Mouse (Mus musculus) ovary, adult 18-20 months (tissue): ENCODE measurements around the gene Stab2.

Experiments
- DNase-seq: peaks from one replicate; pipeline ENCODE4 v3.0.0; 2022; ENCODE audit warnings: low spot score, mixed read lengths

Gene Stab2

DNA sequence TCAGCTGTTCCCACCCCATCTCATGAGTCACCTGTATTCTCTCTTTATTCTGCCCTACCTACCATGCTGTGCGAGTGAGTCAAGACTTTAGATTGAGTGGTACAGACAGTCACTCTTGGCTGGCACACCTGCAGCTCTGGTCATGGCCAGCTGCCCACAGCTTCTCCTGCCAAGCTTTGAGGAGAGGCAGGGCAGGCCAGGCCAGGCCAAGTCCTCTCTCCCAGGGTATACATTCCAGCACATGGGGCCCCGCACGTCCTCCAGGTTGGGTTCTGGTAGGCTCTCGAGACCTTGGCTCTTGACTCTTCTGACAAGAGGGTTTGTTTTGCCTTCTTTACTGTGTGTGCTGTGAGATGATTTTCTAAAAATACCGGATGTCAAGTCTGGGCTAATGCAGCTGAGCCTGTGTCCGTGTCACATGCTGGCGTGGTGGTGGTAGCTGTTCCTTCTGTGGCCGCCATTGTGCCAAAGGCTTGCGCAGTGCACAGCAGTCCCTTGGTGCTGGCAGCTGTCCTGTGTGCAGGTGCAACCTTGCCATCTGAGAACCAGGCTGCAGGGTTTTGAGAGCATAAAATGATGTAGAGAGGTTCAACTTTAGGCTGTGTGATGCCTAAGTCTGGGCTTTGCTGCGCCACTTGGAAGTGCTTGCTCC is 181.8 kb downstream of the Stab2 start:
- no peak for DNase-seq

GRCm38 (mm10) chr10:86824871-86825270 is 183.0 kb downstream of the Stab2 start:
- no peak for DNase-seq

- no peak for DNase-seq
Measured at GRCm38 (mm10) chr10:86824093-86824492, 183.7 kb downstream of the Stab2 start.

- DNase-seq, result no peak
Measured at GRCm38 (mm10) chr10:86821014-86821413, 186.8 kb downstream of the Stab2 start.

DNA sequence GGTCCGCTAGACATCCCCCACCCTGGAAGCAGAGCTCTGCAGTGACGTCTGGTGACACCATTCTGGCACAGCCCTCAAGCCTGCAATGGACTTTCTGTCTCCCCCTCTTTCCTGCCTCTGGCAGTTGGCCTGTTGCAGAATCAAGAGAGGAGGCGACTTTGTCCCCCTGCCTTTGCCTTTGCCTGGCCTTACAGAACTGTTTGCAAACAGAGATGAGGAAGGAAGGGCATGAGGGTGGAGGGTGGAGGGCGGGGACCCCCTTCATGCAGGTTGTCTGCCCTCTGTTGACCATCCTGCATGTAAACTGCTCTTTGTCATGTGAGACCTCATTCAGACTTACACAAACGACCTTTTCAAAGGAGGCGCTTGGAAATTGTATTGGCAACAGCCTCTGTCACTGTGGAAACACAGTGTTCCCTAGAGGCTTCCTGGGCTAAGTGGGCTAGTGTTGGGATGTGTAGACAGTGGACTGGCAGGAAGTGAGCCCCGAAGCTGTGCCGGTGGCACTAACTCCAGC is 188.1 kb downstream of the Stab2 start:
- no peak for DNase-seq

- DNase-seq, result no peak
Measured at GRCm38 (mm10) chr10:86815133-86815532, 192.7 kb downstream of the Stab2 start.

GRCm38 (mm10) chr10:86814292-86815131 is 193.3 kb downstream of the Stab2 start:
- DNase-seq, result peak; percentile 83

- DNase-seq, result no peak
Measured at GRCm38 (mm10) chr10:86810612-86811011, 197.2 kb downstream of the Stab2 start.

DNA sequence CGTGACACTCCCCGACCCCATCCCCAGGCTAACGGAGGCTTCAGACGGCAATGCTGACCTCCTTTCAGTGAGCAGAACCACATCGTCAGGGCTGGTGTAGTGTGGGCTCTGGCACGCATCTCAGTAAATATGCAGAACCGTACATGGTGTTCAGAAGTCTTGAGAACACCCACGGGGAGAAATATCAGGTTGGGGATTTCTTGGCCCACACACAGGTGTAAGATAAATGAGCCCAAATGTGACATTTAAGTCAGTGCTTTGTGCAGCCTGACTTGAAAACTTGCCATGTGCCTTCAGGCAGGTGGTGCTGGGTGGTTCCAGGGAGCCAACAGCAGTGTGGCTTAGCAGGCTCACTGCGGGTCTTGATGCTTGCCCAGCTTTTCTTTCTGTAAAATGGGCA is 197.8 kb downstream of the Stab2 start:
- no peak for DNase-seq

DNA sequence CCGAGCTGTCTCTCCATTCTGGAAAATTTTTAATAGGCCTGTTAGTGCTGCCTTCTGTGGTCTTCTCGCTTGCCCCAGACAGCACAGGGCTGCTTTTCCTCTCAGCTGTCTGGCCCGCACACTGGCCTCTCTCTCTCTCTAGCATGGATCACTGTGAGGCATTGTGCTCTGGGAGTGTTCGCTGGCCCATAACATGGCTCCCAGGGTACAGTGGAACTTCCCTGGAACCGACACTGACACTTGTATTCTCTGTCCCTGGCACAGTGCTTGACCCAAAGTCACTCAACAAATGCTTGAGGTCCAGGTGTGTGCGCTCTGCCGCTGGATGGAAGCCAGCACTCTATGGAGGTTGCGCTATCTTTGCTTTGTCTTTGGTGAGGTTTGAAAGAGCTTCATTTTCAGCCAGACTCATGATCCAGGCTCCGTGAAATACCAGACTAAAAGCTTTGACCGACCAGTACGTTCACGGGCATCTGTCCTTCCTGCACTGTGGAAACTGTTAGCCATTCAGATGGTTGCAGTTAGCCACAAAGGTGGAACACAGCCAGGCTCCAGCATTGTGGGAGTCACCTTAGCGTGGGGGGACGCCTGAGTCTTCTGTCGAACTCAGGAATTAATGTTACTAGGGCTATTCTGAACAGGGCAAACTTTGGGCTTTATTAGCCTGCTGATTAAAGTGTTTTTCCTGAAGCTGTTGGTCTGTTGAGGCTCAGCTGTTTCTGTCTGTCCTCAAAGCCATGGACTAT is 199.6 kb downstream of the Stab2 start:
- DNase-seq, result no peak

DNA sequence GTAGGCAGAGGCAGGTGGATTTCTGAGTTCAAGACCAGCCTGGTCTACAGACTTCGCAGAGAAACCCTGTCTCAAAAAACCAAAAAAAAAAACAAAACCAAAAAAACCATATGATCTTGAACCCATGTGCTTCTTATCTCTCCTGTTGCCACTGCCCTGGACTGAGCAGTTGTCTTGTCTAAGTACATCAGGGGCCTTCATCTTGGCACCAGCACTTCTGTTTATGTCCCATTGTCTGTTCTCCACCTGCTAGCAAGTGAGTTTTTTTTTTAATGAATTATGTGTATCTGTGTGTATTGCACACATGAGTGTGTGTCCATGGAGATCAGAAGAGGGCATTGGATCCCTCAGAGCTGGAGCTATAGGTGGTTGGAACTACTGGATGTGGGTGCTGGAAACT is 200.5 kb downstream of the Stab2 start:
- DNase-seq, result no peak

- no peak for DNase-seq
Measured at GRCm38 (mm10) chr10:86796073-86796741, 211.6 kb downstream of the Stab2 start.

DNA sequence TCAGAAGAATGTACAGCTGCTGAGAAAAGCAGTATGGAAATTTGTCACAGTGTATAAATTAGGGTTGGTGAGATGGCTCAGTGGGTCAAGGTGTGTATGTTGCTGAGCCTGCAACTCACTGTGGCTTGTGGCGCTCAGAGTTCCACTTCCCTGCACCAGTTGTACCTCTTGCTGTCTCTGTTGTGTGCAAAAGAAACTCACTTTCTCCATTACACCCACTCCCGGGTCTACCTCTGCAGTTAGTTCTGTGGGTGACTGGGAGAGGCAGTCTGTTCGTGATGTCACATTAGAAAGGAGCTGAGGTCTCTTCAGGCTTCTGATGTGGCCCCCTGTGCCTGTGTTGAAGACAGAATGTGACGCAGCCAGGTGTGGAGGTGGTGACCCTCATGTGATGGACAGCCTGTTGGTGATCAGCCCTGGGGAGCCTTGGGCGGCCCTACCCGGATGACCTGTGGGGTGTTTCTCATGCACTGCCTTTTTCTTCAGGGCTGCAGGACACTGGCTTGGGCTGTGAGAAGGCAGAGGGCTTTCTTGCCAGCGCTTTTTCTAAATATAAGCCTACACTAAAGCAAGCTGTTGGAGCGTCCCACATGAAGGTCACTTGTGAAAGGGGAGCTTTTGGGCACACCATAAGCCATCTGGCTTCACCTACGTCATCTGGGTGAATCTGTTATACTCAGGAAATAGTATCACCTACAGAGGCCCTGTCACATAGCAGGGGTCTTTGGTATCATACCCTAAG is 212.9 kb downstream of the Stab2 start:
- DNase-seq, result no peak

DNA sequence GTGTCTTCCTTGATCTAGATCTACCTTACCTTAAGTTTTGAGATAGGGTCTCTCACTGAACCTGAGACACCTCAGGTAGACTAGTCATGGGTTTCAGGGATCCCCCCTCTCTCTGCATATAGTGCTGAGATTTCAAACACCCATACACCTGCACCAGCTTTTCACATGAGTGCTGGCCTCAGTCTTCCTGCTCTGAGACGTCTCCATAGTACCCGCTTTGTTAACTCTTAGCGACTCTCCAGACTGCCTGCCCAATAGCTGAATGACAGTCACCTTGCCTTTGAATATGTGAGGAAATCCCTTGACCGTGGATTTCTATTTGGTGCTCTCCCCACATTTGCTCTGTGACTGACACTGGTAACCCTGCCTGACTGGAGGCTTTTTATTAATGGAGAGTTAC is 213.6 kb downstream of the Stab2 start:
- no peak for DNase-seq

- DNase-seq, result peak; percentile 56
Measured at GRCm38 (mm10) chr10:86793509-86793951, 214.3 kb downstream of the Stab2 start.

- DNase-seq, result no peak
Measured at GRCm38 (mm10) chr10:86791507-86792184, 216.2 kb downstream of the Stab2 start.
